Mouse (Mus musculus): ENCODE measurements around the gene Glra1.

DNA sequence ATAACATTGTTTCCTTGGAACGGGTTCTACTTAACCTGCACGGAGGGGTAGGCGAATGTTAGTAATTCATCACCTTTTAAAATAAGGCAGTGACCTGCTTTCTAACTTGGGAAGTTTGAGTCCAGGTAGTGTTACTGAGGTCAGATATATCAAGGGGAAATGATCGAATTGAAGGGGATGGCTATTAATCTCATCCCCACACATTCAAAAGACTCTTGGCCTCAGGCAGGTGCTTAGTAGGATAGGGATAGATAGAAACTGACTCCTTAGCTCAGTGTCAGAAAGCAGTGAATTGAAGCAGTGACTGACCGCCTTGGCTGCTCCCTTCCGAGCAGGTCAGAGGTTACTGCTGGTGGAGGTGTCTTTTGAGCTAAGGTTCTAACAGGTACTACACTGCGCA, 136.5 kb downstream of the Glra1 start:
- TF ChIP-seq EP300 (IDR thresholded peaks at IDR 0.05; ENCODE audit: insufficient read depth, low read depth, low read length) (no peak), CTCF (IDR thresholded peaks at IDR 0.05) (no peak)
